Mouse (Mus musculus): Measurements from ENCODE around the gene Pla2g15. TPM values are rescaled to one million over a fixed set of nuclear protein-coding genes. Genes with fewer than 3 reads are reported as not detected.

Pla2g15 gene
- 3.4 and 3.8 TPM in 2 replicates for polyA plus RNA-seq (2012; rRNA removed)

DNA sequence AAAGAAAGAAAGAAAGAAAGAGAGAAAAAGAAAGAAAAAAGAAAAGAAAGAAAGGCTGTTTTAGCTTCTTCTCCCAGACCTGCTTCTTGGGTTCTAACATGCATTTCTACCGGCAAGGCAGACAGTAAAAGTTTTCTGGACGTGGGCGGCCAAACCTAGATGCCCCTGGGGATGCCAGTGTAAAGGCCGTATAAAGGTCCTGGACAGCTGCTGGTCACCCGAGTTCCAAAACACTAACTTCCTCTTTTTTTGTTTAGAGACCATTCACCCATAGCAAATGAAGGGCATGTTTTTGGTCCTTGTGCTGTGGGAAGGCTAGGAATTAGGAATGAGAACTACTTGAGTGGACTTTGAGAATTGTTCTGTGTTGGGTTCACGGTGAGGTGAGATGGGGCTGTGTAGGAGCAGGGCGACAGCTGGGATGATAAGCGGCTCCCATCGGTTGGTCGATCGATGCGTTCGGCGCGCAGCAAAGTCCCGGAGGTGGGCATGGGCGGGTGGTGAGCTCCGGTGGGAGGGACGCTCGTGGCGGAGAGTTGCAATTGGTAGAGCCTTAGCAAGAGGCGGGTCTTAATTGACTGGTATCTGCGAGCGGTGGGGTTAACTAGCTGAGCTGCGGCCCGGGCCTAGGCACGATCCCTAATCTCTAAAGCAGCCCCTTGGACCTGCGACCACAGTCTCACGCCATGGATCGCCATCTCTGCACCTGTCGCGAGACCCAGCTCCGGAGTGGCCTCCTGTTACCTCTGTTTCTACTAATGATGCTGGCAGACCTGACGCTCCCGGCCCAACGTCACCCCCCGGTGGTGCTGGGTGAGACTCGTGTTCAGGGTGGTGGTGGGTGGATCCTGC lies at the start of gene Pla2g15:
Gene Pla2g15 (plus strand): TSS at position 599 of the 852 bp plus-strand sequence.

DNA sequence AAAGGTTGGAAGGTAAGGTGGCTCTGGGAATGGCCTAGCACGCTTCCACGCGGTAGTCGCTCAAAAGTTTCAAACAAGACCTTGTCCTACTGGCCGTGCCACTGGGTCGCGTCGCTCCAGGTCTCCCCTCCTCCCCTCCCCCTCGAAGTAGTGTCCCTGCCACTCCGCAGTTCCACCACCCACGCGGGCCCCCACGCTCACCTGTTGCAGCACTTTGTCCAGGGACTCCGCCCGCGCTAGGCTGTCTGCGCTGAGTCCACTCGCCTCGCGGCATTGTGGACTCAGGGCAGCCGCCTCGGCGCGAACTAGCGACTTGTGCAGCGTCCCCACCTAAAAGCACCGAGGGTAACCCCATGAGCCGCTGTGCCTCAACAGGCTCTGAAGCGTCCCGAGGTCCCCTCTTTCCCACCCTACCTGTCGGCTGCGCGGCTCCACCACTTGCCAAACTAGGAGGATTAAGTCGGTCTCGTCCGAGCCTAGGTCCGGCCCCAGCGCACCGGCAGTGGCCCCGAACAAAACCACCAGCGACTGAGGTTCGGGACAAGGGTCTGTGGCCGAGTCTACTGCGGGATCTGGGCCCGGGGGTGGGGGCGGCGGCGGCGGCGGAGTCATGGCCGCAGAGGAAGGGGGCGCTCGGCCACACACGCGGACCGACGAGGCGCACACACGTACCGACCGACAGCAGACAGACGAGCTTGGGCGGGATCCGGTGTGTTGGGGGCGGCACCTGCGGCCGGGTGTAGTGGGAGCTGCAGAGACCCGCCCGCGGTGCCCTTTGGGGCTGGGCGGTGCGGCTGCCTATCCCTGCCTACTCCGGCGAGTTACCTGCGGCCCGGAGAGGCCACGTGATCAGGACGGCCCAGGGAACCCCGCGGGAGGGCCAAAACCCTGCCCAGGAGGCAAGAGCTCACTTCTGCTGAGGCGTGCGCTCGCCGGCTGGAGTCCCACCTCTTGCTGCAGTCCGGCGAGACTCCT lies 13.8 kb upstream of the Pla2g15 start, which contains the start of gene Esrp2:
Gene Esrp2 (minus strand): TSS at position 819 of the 975 bp plus-strand sequence.

GRCm38 (mm10) chr8:106168356-106169016 lies 18.3 kb downstream of the Pla2g15 start, which contains the start of gene Slc7a6:
TSS of gene Slc7a6 (plus strand) at chr8:106168857.

GRCm38 (mm10) chr8:106210821-106211345 lies 60.7 kb downstream of the Pla2g15 start, which contains the start of the genes Slc7a6os and Prmt7:
TSS of gene Slc7a6os (minus strand) at chr8:106210935.
TSS of gene Prmt7 (plus strand) at chr8:106210936.

Other genes with a start within 250 kb of the Pla2g15 start
- gene Pskh1, start 250.0 kb upstream of the Pla2g15 start, polyA plus RNA-seq (2012; rRNA removed): 13.3 and 13.9 TPM in 2 replicates
- gene Ctrl, start 216.5 kb upstream of the Pla2g15 start, polyA plus RNA-seq (2012; rRNA removed): 0.86 and 1.3 TPM in 2 replicates
- 56.1 and 73.9 TPM in 2 replicates for gene Psmb10, start 212.0 kb upstream of the Pla2g15 start, polyA plus RNA-seq (2012; rRNA removed)
- 1.1 and 1.5 TPM in 2 replicates for gene Lcat, start 207.0 kb upstream of the Pla2g15 start, polyA plus RNA-seq (2012; rRNA removed)
- 11.7 and 12.5 TPM in 2 replicates for gene Slc12a4, start 184.3 kb upstream of the Pla2g15 start, polyA plus RNA-seq (2012; rRNA removed)
- 0.08 TPM in 1 of 2 replicates, not detected in the other for gene Dpep3, start 171.0 kb upstream of the Pla2g15 start, polyA plus RNA-seq (2012; rRNA removed)
- 1.2 and 2.2 TPM in 2 replicates for gene Dus2, start 159.1 kb upstream of the Pla2g15 start, polyA plus RNA-seq (2012; rRNA removed)
- gene Dpep2nb, start 144.4 kb upstream of the Pla2g15 start, polyA plus RNA-seq (2012; rRNA removed): not detected in 2 replicates
- 3.3 and 4.3 TPM in 2 replicates for gene Ddx28, start 138.5 kb upstream of the Pla2g15 start, polyA plus RNA-seq (2012; rRNA removed)
- gene Nfatc3, start 91.6 kb upstream of the Pla2g15 start, polyA plus RNA-seq (2012; rRNA removed): 3.7 and 5.8 TPM in 2 replicates
- gene Esrp2, start 13.4 kb upstream of the Pla2g15 start, polyA plus RNA-seq (2012; rRNA removed): 50.7 and 61.8 TPM in 2 replicates
- 3.8 and 7.7 TPM in 2 replicates for gene Slc7a6, start 18.5 kb downstream of the Pla2g15 start, polyA plus RNA-seq (2012; rRNA removed)
- gene Slc7a6os, start 60.5 kb downstream of the Pla2g15 start, polyA plus RNA-seq (2012; rRNA removed): 5.6 and 10.4 TPM in 2 replicates
- gene Prmt7, start 60.5 kb downstream of the Pla2g15 start, polyA plus RNA-seq (2012; rRNA removed): 8.9 and 9.4 TPM in 2 replicates
- 42.3 and 45.5 TPM in 2 replicates for gene Smpd3, start 187.6 kb downstream of the Pla2g15 start, polyA plus RNA-seq (2012; rRNA removed)